Mouse (Mus musculus) spleen, embryonic (tissue): Measurements from ENCODE around the gene Epc2.

Experiments
- CTCF ChIA-PET: fragments of 350-600 bp; sonication (Branson Sonifier 250); formaldehyde crosslinking; loops from one replicate; lab custom pipeline; 2022; lab: Charles Lee

The Epc2 gene

GRCm38 (mm10) chr2:49450931-49451636, at the start of gene Epc2:
Epc2 (plus strand) TSS chr2:49451486.
- CTCF ChIA-PET: no interaction called here

GRCm38 (mm10) chr2:49405954-49406353, 45.3 kb upstream of the Epc2 start:
- CTCF ChIA-PET: no interaction called here

- CTCF ChIA-PET: no interaction called here
Measured at GRCm38 (mm10) chr2:49411685-49412084, 39.6 kb upstream of the Epc2 start.

GRCm38 (mm10) chr2:49412576-49412975, 38.7 kb upstream of the Epc2 start:
- CTCF ChIA-PET: no interaction called here

GRCm38 (mm10) chr2:49415868-49416267, 35.4 kb upstream of the Epc2 start:
- CTCF ChIA-PET: no interaction called here

- CTCF ChIA-PET: interaction anchor here (0.6 kb wide), 1 partner anchor 316 kb away, joined by 4 read pairs; no protein-coding TSS in a partner anchor
Measured at GRCm38 (mm10) chr2:49417018-49417604, 34.2 kb upstream of the Epc2 start.

- CTCF ChIA-PET: no interaction called here
Measured at GRCm38 (mm10) chr2:49420396-49420795, 30.9 kb upstream of the Epc2 start.

- CTCF ChIA-PET: no interaction called here
Measured at GRCm38 (mm10) chr2:49423857-49424256, 27.4 kb upstream of the Epc2 start.

- CTCF ChIA-PET: no interaction called here
Measured at GRCm38 (mm10) chr2:49424788-49425187, 26.5 kb upstream of the Epc2 start.

- CTCF ChIA-PET: no interaction called here
Measured at GRCm38 (mm10) chr2:49426175-49426574, 25.1 kb upstream of the Epc2 start.

- CTCF ChIA-PET: no interaction called here
Measured at GRCm38 (mm10) chr2:49431015-49431414, 20.3 kb upstream of the Epc2 start.

- CTCF ChIA-PET: no interaction called here
Measured at GRCm38 (mm10) chr2:49433211-49433610, 18.1 kb upstream of the Epc2 start.

GRCm38 (mm10) chr2:49446238-49446637, 5.0 kb upstream of the Epc2 start:
- CTCF ChIA-PET: no interaction called here

GRCm38 (mm10) chr2:49447586-49448475, 3.5 kb upstream of the Epc2 start:
- CTCF ChIA-PET: interaction anchor here (0.5 to 0.6 kb wide), 2 partner anchors 33 to 518 kb away, joined by 3 to 16 read pairs; no protein-coding TSS in a partner anchor

GRCm38 (mm10) chr2:49450467-49450866, 819 bp upstream of the Epc2 start:
- CTCF ChIA-PET: interaction anchor here (0.7 kb wide), 1 partner anchor 21 kb away, joined by 15 read pairs; no protein-coding TSS in a partner anchor

- CTCF ChIA-PET: no interaction called here
Measured at GRCm38 (mm10) chr2:49451637-49452211, 438 bp downstream of the Epc2 start.

- CTCF ChIA-PET: no interaction called here
Measured at GRCm38 (mm10) chr2:49452451-49453081, 1.3 kb downstream of the Epc2 start.

- CTCF ChIA-PET: no interaction called here
Measured at GRCm38 (mm10) chr2:49457797-49458196, 6.5 kb downstream of the Epc2 start.

GRCm38 (mm10) chr2:49465672-49466222, 14.5 kb downstream of the Epc2 start:
- CTCF ChIA-PET: no interaction called here

GRCm38 (mm10) chr2:49467038-49467437, 15.8 kb downstream of the Epc2 start:
- CTCF ChIA-PET: interaction anchor here (0.8 kb wide), 1 partner anchor 39 kb away, joined by 3 read pairs; no protein-coding TSS in a partner anchor

GRCm38 (mm10) chr2:49471188-49471587, 19.9 kb downstream of the Epc2 start:
- CTCF ChIA-PET: no interaction called here
